Mouse (Mus musculus) kidney, postnatal 0 days (tissue): Measurements from ENCODE around the gene Catsperz. TPM values are rescaled to one million over a fixed set of nuclear protein-coding genes. Genes with fewer than 3 reads are reported as not detected.

Experiments used
- ATAC-seq: fragments of 200-750 bp; cut with Nextera tagmentation; replicated peaks from 2 replicates; pipeline ENCODE4 v1.8.0; 2017; ENCODE audit warnings: low read depth, moderate number of reproducible peaks, moderate TSS enrichment, moderate library complexity; ENCODE audit not compliant: low FRiP score
- DNase-seq: peaks from one replicate; pipeline ENCODE4 v3.0.0-alpha.2; 2016; ENCODE audit warnings: low spot score
- H3K27ac ChIP-seq: fragments of 300-500 bp; sonication (generic); 2 replicates; pipeline ENCODE4 v1.5.1; 2014; ENCODE audit warnings: mild to moderate bottlenecking
- H3K27me3 ChIP-seq: fragments of 300-500 bp; sonication (generic); 2 replicates; pipeline ENCODE4 v1.6.1; 2014; ENCODE audit warnings: low read length, mixed read lengths; ENCODE audit not compliant: insufficient read depth
- H3K36me3 ChIP-seq: fragments of 300-500 bp; sonication (generic); 2 replicates; pipeline ENCODE4 v1.6.1; 2014; ENCODE audit warnings: low read length, mixed read lengths; ENCODE audit not compliant: insufficient read depth
- H3K4me1 ChIP-seq: fragments of 300-500 bp; sonication (generic); replicated peaks from 2 replicates; pipeline ENCODE4 v1.6.1; 2014; ENCODE audit warnings: antibody characterized with exemption, low read length, mixed read lengths; ENCODE audit not compliant: insufficient read depth
- H3K4me2 ChIP-seq: fragments of 300-500 bp; sonication (generic); 2 replicates; pipeline ENCODE4 v1.6.1; 2014; ENCODE audit warnings: mild to moderate bottlenecking, low read length, moderate library complexity, mixed read lengths
- H3K4me3 ChIP-seq: fragments of 300-500 bp; sonication (generic); replicated peaks from 2 replicates; pipeline ENCODE4 v1.5.1; 2014; ENCODE audit warnings: low read depth, low read length
- H3K9ac ChIP-seq: fragments of 300-500 bp; sonication (generic); 2 replicates; pipeline ENCODE4 v1.6.1; 2014; ENCODE audit warnings: low read depth, low read length
- H3K9me3 ChIP-seq: fragments of 300-500 bp; sonication (generic); replicated peaks from 2 replicates; pipeline ENCODE4 v1.6.1; 2016; ENCODE audit warnings: low read length, inconsistent platforms, mixed read lengths
- CTCF ChIP-seq: IDR thresholded peaks from 2 replicates; pipeline ENCODE4 v1.5.1; 2016; ENCODE audit warnings: antibody characterized with exemption, low read depth, mild to moderate bottlenecking, moderate library complexity
- WGBS: fragments of 180-500 bp; shearing (Covaris S2); extraction: QIAGEN DNeasy Blood & Tissue Kit; methylation state at CpG from one replicate; pipeline ENCODE4 v1.1.7; 2014; 5-methylcytosine and 5-hydroxymethylcytosine counted together
- polyA plus RNA-seq: library from polyadenylated mRNA; unstranded; fragments of >200 nt; fragmentation: Nextera tagmentation; extraction: Ambion mirVana; gene quantifications from 2 replicates; pipeline ENCODE4 v1.2.1, GENCODE M21; 2015

Catsperz gene
- polyA plus RNA-seq, 1 experiment from 2014 or later: 4.0 TPM

GRCm38 (mm10) chr19:6926559-6927255, 1.5 kb upstream of the Catsperz start:
- Histone ChIP-seq H3K27me3 (peaks cover 33% of the 10 kb centered on the region), H3K4me1 (peaks cover 6% of the 10 kb centered on the region; the same call in 1 of the 2 replicates), H3K36me3 (no peaks in the 10 kb centered on the region), H3K4me3 (no peak overlapping the region), H3K4me2 (0 out of 2 replicates have a peak overlapping the region, but pooled peaks have one; percentile 0), H3K9me3 (no peaks in the 10 kb centered on the region), H3K27ac (no peak overlapping the region), H3K9ac (no peak overlapping the region)
- DNase-seq: no peak
- 16% methylated on average over 26 of the region's 26 CpGs for WGBS
- no peak for TF ChIP-seq CTCF
- ATAC-seq: no peak

GRCm38 (mm10) chr19:6925611-6926329, 590 bp upstream of the Catsperz start:
- Histone ChIP-seq H3K4me3 (peak overlapping the region; percentile 1; the same call in 1 of the 2 replicates), H3K27ac (no peak overlapping the region), H3K4me1 (peaks cover 6% of the 10 kb centered on the region), H3K36me3 (no peaks in the 10 kb centered on the region), H3K9ac (no peak overlapping the region), H3K4me2 (peak overlapping the region; percentile 44), H3K9me3 (no peaks in the 10 kb centered on the region), H3K27me3 (peaks cover 30% of the 10 kb centered on the region)
- DNase-seq: no peak
- WGBS: 18% methylated on average over 37 of the region's 40 CpGs
- no peak for TF ChIP-seq CTCF
- ATAC-seq: no peak

DNA sequence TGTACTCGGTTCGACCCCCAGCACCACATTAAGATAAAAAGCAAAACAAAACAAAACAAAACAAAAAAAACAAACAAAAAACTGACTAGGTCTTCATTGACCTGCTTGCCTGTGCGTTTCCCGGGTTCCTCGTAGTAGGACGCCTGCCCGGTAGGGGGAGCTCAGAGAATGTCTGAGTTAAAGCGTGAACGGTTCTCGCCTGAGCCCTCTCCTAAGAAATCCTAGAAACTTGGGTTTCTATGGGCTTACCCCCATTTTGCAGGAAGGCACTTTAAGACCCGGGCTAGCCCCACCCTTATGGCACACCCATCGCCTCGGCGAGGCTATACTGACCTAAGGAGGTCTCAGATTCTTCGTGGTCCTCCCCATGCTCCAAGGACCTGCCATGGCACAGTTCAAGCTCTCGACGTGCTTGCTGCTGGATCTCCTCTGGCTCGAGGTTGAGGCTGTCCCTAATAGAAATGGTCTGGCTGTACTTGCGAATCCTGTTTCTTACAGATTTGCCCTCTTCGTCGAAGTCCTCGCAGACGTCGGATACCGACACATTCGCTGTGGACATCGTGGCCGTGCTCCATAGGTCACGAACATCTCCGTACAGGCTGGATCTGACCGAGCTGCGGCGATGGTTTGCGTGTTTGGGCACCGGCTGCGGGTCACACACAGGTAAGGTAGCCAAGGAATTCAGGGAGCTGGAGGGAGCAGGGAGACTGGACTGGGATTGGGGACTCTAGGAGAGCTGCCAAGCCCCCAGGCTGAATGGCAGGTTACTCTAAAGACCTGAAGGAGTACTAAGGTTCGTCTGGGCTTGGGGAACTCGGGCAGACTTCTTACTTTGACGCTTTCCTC, 496 bp downstream of the Catsperz start:
- TF ChIP-seq CTCF: peak; percentile 77
- peak overlapping the region; percentile 1 for H3K4me3 ChIP-seq
- H3K4me2 ChIP-seq: peak overlapping the region; percentile 44
- DNase-seq: peak; percentile 87
- no peaks in the 10 kb centered on the region for H3K9me3 ChIP-seq
- H3K27me3 ChIP-seq: peaks cover 30% of the 10 kb centered on the region
- ATAC-seq: no peak
- no peak overlapping the region for H3K27ac ChIP-seq
- WGBS: 3% methylated on average over 39 of the region's 39 CpGs
- peaks cover 9% of the 10 kb centered on the region for H3K4me1 ChIP-seq
- no peaks in the 10 kb centered on the region for H3K36me3 ChIP-seq
- H3K9ac ChIP-seq: no peak overlapping the region

DNA sequence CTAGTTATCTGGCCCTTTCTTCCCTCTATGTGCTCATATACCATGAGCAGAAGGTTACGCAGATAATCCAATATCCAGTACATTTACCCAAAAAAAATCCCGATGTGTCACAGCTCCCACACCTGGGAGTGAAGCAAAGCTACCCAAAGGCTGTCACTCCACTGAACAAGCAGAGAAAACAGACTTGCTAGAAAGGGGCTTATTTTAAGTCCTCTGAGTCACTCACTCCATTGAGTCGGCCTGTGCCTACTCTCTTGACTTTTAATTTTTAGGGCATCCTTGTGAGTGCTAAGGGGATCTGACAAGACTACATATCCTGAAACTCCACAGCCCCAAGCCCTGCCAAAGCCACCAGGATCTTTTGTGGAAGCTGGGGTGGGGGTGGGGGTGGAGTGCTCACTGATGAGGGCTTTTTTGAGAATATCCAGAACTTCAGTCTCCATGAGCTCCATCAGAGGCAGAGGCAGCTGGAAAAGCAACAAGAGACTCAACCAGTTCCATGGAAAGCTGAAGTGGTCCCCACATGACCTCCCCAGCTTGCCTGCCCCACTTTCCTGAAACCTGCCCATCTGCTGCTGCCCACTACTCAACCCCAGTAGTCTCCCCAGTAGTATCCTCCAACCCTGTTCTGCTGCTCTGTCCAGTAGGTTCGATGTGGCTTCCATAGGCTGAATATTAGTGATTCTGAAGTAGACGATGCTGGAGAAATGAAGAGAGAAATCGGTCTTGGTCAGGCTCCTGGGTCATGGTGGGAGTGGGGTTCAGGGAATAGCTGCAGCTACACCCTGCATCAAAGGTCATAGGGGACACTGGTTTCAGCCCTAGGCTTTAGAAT, 2.1 kb downstream of the Catsperz start:
- ATAC-seq (no peak), DNase-seq (no peak)
- no peak overlapping the region for H3K4me3 ChIP-seq
- TF ChIP-seq CTCF: no peak
- 62% methylated on average over 6 of the region's 6 CpGs for WGBS
- H3K9me3 ChIP-seq: no peaks in the 10 kb centered on the region
- peaks cover 9% of the 10 kb centered on the region for H3K4me1 ChIP-seq
- no peaks in the 10 kb centered on the region for H3K36me3 ChIP-seq
- 0 out of 2 replicates have a peak overlapping the region, but pooled peaks have one; percentile 62 for H3K27ac ChIP-seq
- H3K9ac ChIP-seq: 0 out of 2 replicates have a peak overlapping the region, but pooled peaks have one; percentile 52
- peaks cover 27% of the 10 kb centered on the region for H3K27me3 ChIP-seq
- no peak overlapping the region; the same call in 1 of the 2 replicates for H3K4me2 ChIP-seq

- no peak for TF ChIP-seq CTCF
- no peaks in the 10 kb centered on the region for H3K36me3 ChIP-seq
- H3K4me2 ChIP-seq: peak within 1 kb of the TSS; percentile 97
- ATAC-seq (peak; percentile 90), DNase-seq (peak; percentile 100)
- peaks cover 9% of the 10 kb centered on the region for H3K4me1 ChIP-seq
- H3K27ac ChIP-seq: peak within 1 kb of the TSS; percentile 92
- peaks cover 20% of the 10 kb centered on the region for H3K27me3 ChIP-seq
- H3K9me3 ChIP-seq: no peaks in the 10 kb centered on the region
- H3K4me3 ChIP-seq: peak within 1 kb of the TSS; percentile 77
- WGBS: under 1% methylated on average over 59 of the region's 66 CpGs
- peak within 1 kb of the TSS; percentile 85 for H3K9ac ChIP-seq
Measured at GRCm38 (mm10) chr19:6921647-6922567, 3.3 kb downstream of the Catsperz start, which contains the start of gene Esrra. Esrra (minus strand) TSS chr19:6921813.
